Mouse (Mus musculus): ENCODE data around the gene Olfr522. TPM values are rescaled to one million over a fixed set of nuclear protein-coding genes. Genes with fewer than 3 reads are reported as not detected.

Olfr522 gene
- polyA plus RNA-seq, 1 experiment from 2014 or later, result not detected

Other genes starting within 250 kb of the Olfr522 start
- not detected in 2 replicates for gene Utf1, start 221.0 kb downstream of the Olfr522 start, polyA plus RNA-seq (2015; fragmentation: Nextera tagmentation; extraction: Ambion mirVana)
- gene 6430531B16Rik, start 186.0 kb downstream of the Olfr522 start, polyA plus RNA-seq (2015; fragmentation: Nextera tagmentation; extraction: Ambion mirVana), result 0.28 TPM in 1 of 2 replicates, not detected in the other
- 0.83 and 1.0 TPM in 2 replicates for gene Adam8, start 172.2 kb downstream of the Olfr522 start, polyA plus RNA-seq (2015; fragmentation: Nextera tagmentation; extraction: Ambion mirVana)
- gene Zfp511, start 128.4 kb downstream of the Olfr522 start, polyA plus RNA-seq (2015; fragmentation: Nextera tagmentation; extraction: Ambion mirVana), result 27.7 and 33.6 TPM in 2 replicates
- gene Tubgcp2, start 128.1 kb downstream of the Olfr522 start, polyA plus RNA-seq (2015; fragmentation: Nextera tagmentation; extraction: Ambion mirVana), result 36.4 and 37.0 TPM in 2 replicates
- not detected in 2 replicates for gene Msx3, start 115.7 kb downstream of the Olfr522 start, polyA plus RNA-seq (2015; fragmentation: Nextera tagmentation; extraction: Ambion mirVana)
- gene Caly, start 82.2 kb downstream of the Olfr522 start, polyA plus RNA-seq (2015; fragmentation: Nextera tagmentation; extraction: Ambion mirVana), result 0.25 and 0.66 TPM in 2 replicates
- 0.33 TPM in 1 of 2 replicates, not detected in the other for gene Prap1, start 71.4 kb downstream of the Olfr522 start, polyA plus RNA-seq (2015; fragmentation: Nextera tagmentation; extraction: Ambion mirVana)
- gene Fuom, start 62.3 kb downstream of the Olfr522 start, polyA plus RNA-seq (2015; fragmentation: Nextera tagmentation; extraction: Ambion mirVana), result 74.4 and 80.9 TPM in 2 replicates
- gene Paox, start 49.0 kb downstream of the Olfr522 start, polyA plus RNA-seq (2015; fragmentation: Nextera tagmentation; extraction: Ambion mirVana), result 10.9 and 14.4 TPM in 2 replicates
- gene Echs1, start 48.3 kb downstream of the Olfr522 start, polyA plus RNA-seq (2015; fragmentation: Nextera tagmentation; extraction: Ambion mirVana), result 169 and 182 TPM in 2 replicates
- gene Mtg1, start 27.2 kb downstream of the Olfr522 start, polyA plus RNA-seq (2015; fragmentation: Nextera tagmentation; extraction: Ambion mirVana), result 27.2 and 30.5 TPM in 2 replicates
- 0.10 TPM in 1 of 2 replicates, not detected in the other for gene Sprn, start 9.9 kb downstream of the Olfr522 start, polyA plus RNA-seq (2015; fragmentation: Nextera tagmentation; extraction: Ambion mirVana)
- not detected in 2 replicates for gene Olfr523, start 8.5 kb upstream of the Olfr522 start, polyA plus RNA-seq (2015; fragmentation: Nextera tagmentation; extraction: Ambion mirVana)
- gene Olfr524, start 41.2 kb upstream of the Olfr522 start, polyA plus RNA-seq (2015; fragmentation: Nextera tagmentation; extraction: Ambion mirVana), result not detected in 2 replicates
- 0.39 TPM in 1 of 2 replicates, not detected in the other for gene Cd163l1, start 53.5 kb upstream of the Olfr522 start, polyA plus RNA-seq (2015; fragmentation: Nextera tagmentation; extraction: Ambion mirVana)
- not detected in 2 replicates for gene 5830411N06Rik, start 82.5 kb upstream of the Olfr522 start, polyA plus RNA-seq (2015; fragmentation: Nextera tagmentation; extraction: Ambion mirVana)
- gene Olfr525, start 156.1 kb upstream of the Olfr522 start, polyA plus RNA-seq (2015; fragmentation: Nextera tagmentation; extraction: Ambion mirVana), result not detected in 2 replicates
- not detected in 2 replicates for gene Olfr527, start 169.3 kb upstream of the Olfr522 start, polyA plus RNA-seq (2015; fragmentation: Nextera tagmentation; extraction: Ambion mirVana)
- gene Olfr60, start 196.9 kb upstream of the Olfr522 start, polyA plus RNA-seq (2015; fragmentation: Nextera tagmentation; extraction: Ambion mirVana), result not detected in 2 replicates
- not detected in 2 replicates for gene Olfr530, start 211.6 kb upstream of the Olfr522 start, polyA plus RNA-seq (2015; fragmentation: Nextera tagmentation; extraction: Ambion mirVana)
- gene Olfr531, start 238.2 kb upstream of the Olfr522 start, polyA plus RNA-seq (2015; fragmentation: Nextera tagmentation; extraction: Ambion mirVana), result not detected in 2 replicates

Measured in heart, embryonic 13.5 days (tissue).